Comparison of ENCODE assay signal across 7 mouse cellular contexts in genomic region chr5:147671765-147672424, GRCm38 (mm10). TPM values are rescaled to one million over a fixed set of nuclear protein-coding genes. Genes with fewer than 3 reads are reported as not detected.
DNase-seq lines count a peak whose midpoint lies in the region; TF ChIP-seq lines count a peak whose summit lies in the region.

No protein-coding gene starts in this region.

- TF ChIP-seq POLR2A in brain, embryonic 14.5 days (IDR thresholded peaks at IDR 0.05; ENCODE audit: borderline replicate concordance, extremely low read depth, insufficient read depth, insufficient read length, poor library complexity, severe bottlenecking): no peak

- peak; percentile 9 for DNase-seq in NIH3T3 (ENCODE audit: low read depth)
- peak; percentile 56 for DNase-seq in brain, embryonic 14.5 days (ENCODE audit: low read depth)
- DNase-seq in heart, postnatal 14 days: peak; percentile 16 to 46
- peak; percentile 55 to 71 for DNase-seq in left cerebral cortex, postnatal 14 days (ENCODE audit: low spot score in 2 of 2)
- DNase-seq in liver: no peak
- DNase-seq in thymus, postnatal 0 days (ENCODE audit: low spot score): no peak
- no peak for DNase-seq in thymus, postnatal 10 days (ENCODE audit: low spot score in 2 of 2)

- TF ChIP-seq CTCF in brain, embryonic 14.5 days (IDR thresholded peaks at IDR 0.05; ENCODE audit: borderline replicate concordance, extremely low read depth, insufficient read depth, insufficient read length): no peak

- intact Hi-C loops in heart, postnatal 14 days (cut with DNase I): loop anchor here (5.0 kb wide), 1 partner anchor 35 kb away; no protein-coding TSS in a partner anchor
- intact Hi-C loops in left cerebral cortex, postnatal 14 days (cut with DNase I): no loop called here

RNA-seq across cellular contexts. Expression of gene Flt1, which starts 53.9 kb away (rescaled TPM):
- polyA plus RNA-seq in brain, embryonic 14.5 days (2012; rRNA removed): 4.5 and 8.1 TPM in 2 replicates
- total RNA-seq in heart, postnatal 14 days (2021): 10 to 100 TPM; 62.5 to 63.6 TPM
- total RNA-seq in left cerebral cortex, postnatal 14 days (2021): 10 to 100 TPM; 28.9 to 35.8 TPM
- polyA plus RNA-seq in thymus, postnatal 0 days (2015; fragmentation: Nextera tagmentation; extraction: Ambion mirVana): 2.0 and 2.9 TPM in 2 replicates

Comparison
In these comparisons a context has a peak if more than half of its experiments do, and no peak if none do; other contexts are left out.
1. DNase-seq: peak in NIH3T3 (single experiment), brain, embryonic 14.5 days (single experiment), heart, postnatal 14 days (2 of 2) and left cerebral cortex, postnatal 14 days (2 of 2); none in liver (single experiment), thymus, postnatal 0 days (single experiment) and thymus, postnatal 10 days (0 of 2).